In the genomic region with DNA sequence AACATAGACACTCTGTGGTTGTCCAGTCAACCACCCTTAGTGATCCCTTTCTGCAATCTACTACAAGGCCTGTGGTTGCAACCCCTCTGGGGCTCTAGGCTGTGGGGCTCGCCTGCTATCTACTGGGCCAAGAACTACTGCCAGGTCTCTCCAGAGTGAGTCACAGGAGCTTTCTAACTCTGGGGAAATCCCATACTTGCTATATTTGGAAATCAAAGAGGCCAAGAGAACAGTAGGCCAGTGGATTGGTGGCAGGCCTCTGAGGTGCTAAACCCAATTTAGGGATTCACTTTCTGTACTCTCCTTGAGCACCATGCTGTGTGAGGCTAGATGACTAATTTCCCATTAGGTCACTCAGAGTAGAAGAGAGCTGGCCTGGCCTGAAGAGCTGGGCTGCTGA, we compare ENCODE assay signal across 14 mouse cellular contexts. TPM values are rescaled to one million over a fixed set of nuclear protein-coding genes. Genes with fewer than 3 reads are reported as not detected.
DNase-seq lines count a peak whose midpoint lies in the region.
"Had no signal": no experiment of that assay in that cellular context is flagged by ENCODE, and none has a peak within 500 bp of the region (broad histone marks: within the 10 kb centered on the region; RNA-seq: fewer than 3 reads in every experiment).

No protein-coding gene starts in this region.

- H3K27me3 ChIP-seq in heart, embryonic 10.5 days (ENCODE audit: insufficient read depth, poor library complexity, severe bottlenecking), result no peaks in the 10 kb centered on the region
- H3K27me3 ChIP-seq: embryonic facial prominence, embryonic 15.5 days; heart, embryonic 13.5 days; kidney, embryonic 15.5 days had no signal

- H3K4me1 ChIP-seq in heart, embryonic 10.5 days, result peaks cover 4% of the 10 kb centered on the region; the same call in 1 of the 2 replicates
- H3K4me1 ChIP-seq: embryonic facial prominence, embryonic 15.5 days; kidney, embryonic 15.5 days had no signal

- WGBS in heart, embryonic 10.5 days, result 66% methylated on average over 1 of the region's 1 CpGs

- H3K9me3 ChIP-seq in heart, embryonic 10.5 days, result no peaks in the 10 kb centered on the region
- H3K9me3 ChIP-seq: embryonic facial prominence, embryonic 15.5 days; heart, embryonic 13.5 days; kidney, embryonic 15.5 days had no signal

- peaks cover 16% of the 10 kb centered on the region for H3K36me3 ChIP-seq in heart, embryonic 10.5 days
- H3K36me3 ChIP-seq: kidney, embryonic 15.5 days had no signal

- H3K4me3 ChIP-seq in heart, embryonic 10.5 days, result no peak overlapping the region
- H3K4me3 ChIP-seq: embryonic facial prominence, embryonic 15.5 days; heart, embryonic 13.5 days; kidney, embryonic 15.5 days had no signal

- no peak overlapping the region for H3K27ac ChIP-seq in heart, embryonic 10.5 days
- H3K27ac ChIP-seq: embryonic facial prominence, embryonic 15.5 days; heart, embryonic 13.5 days; kidney, embryonic 15.5 days had no signal

- peak; percentile 27 to 59 for DNase-seq in heart, adult 18-20 months
- no peak for DNase-seq in heart, embryonic 10.5 days (ENCODE audit: low spot score)
- DNase-seq in Muller cell, postnatal 12 days (ENCODE audit: inconsistent ontology term), result peak; percentile 89
- peak; percentile 33 for DNase-seq in brain, adult 2 months (ENCODE audit: low read depth, low spot score)
- peak; percentile 33 for DNase-seq in heart, postnatal 4 days
- DNase-seq in thymus, postnatal 25 days, result no peak
- no peak for DNase-seq in lung, postnatal 4 days
- DNase-seq: layer of hippocampus, postnatal 36 days; lung, embryonic 14.5 days; right cerebral cortex, postnatal 25 days had no signal

RNA-seq across cellular contexts. Expression of a gene that starts 38.0 kb away (rescaled TPM):
- 10 to 100 TPM; 16.5 to 19.4 TPM for total RNA-seq in heart, adult 18-20 months (2021)
- 52.9 and 58.3 TPM in 2 replicates for polyA plus RNA-seq in heart, embryonic 10.5 days (2016; fragmentation: Nextera tagmentation; extraction: Ambion mirVana)
- 10 to 100 TPM; 45.5 to 48.0 TPM for total RNA-seq in heart, postnatal 4 days (2021)
- total RNA-seq: megakaryocyte, adult 5-6 weeks had no signal

RNA-seq across cellular contexts. Expression of a gene that starts 38.1 kb away (rescaled TPM):
- 1 to 10 TPM; 1.1 to 1.3 TPM for total RNA-seq in heart, adult 18-20 months (2021)
- polyA plus RNA-seq in heart, embryonic 10.5 days (2016; fragmentation: Nextera tagmentation; extraction: Ambion mirVana), result 5.9 and 16.6 TPM in 2 replicates
- 10 to 100 TPM in 1 of 2 experiments, 1 to 10 TPM in 1; 9.1 to 10.3 TPM for total RNA-seq in heart, postnatal 4 days (2021)
- total RNA-seq: megakaryocyte, adult 5-6 weeks had no signal

Comparison
In these comparisons a context has a peak if more than half of its experiments do, and no peak if none do; other contexts are left out.
1. DNase-seq: peak in heart, adult 18-20 months (2 of 2), Muller cell, postnatal 12 days (single experiment), brain, adult 2 months (single experiment) and heart, postnatal 4 days (single experiment); none in heart, embryonic 10.5 days (single experiment), thymus, postnatal 25 days (single experiment) and lung, postnatal 4 days (0 of 2).
2. RNA of a gene that starts 38.1 kb away (total RNA-seq): 9.1 to 10.3 TPM in heart, postnatal 4 days; 1.1 to 1.3 TPM in heart, adult 18-20 months; every median in the first group is over 4 times any median in the second.